Mouse (Mus musculus): ENCODE measurements around the gene Unc80. TPM values are rescaled to one million over a fixed set of nuclear protein-coding genes. Genes with fewer than 3 reads are reported as not detected.
A peak's percentile ranks its signal among the peaks of the same experiment; 100 is the strongest.

Unc80 gene
- polyA plus RNA-seq (2016; fragmentation: Nextera tagmentation; extraction: Ambion mirVana): 0.44 and 0.93 TPM in 2 replicates

DNA sequence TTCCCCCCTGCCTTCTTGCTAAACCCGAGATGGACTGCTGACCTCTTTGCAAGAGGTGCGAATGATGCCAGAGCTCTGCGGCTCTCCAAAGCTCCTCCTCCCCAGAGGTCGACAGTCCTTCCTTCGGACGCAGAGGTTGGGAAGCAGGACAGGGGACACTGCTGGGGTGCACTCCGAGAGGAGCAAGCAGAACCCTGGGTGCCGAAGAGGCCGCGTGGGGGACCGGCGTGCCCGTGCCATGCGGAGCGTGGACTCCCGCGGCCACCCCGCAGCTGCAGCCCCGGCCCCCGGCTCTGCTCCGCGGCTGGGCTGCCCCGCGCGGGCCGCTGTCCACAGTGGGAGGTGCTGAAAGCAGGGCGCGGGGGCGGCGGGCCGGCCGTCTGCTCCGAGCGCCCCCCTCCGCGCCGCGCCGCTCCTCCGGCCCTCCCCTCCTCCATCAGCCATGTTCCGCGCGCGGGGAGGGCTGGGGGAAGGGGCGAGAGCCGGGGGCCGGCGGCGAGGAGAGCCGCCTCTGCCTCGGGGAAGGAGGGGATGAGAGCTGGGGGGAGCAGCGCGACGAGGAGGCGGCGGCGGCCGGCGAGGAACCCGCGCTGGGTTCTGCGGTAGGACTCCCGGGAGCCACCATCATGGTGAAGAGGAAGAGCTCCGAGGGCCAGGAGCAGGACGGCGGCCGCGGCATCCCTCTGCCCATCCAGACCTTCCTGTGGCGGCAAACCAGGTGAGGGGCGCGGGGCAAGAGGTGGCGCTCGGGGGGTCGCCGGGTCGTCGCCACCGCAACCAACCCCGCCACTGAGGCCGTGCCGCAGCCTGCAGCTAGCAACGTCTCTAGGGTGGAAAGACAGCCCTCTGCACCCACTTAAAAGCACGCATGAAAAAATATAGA, at the start of gene Unc80:
TSS of gene Unc80 (plus strand) at position 547 of the 883 bp plus-strand sequence.
- WGBS: under 1% methylated on average over 80 of the region's 83 CpGs

DNA sequence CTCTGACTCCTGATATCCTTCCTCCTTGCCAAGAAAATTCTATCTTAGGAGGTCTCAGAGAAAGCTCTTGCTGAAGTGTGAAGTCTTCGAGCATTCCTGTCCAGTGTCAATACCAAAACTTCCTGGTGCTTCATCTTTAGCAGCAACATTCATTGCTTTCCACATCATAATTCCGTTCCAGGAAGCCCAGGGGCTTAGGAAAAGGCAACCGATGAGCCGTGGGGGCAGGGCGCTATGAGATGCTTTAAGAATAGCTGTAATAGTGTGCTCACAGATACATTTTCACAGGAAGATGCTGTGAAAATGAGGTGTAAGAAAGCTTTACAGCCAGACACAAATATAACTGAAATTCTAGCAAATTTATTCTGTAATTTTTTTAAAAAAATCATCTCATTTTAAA, 42.1 kb upstream of the Unc80 start:
- Histone ChIP-seq H3K27ac (no peak overlapping the region), H3K9me3 (no peaks in the 10 kb centered on the region), H3K4me1 (replicated peaks) (no peaks in the 10 kb centered on the region), H3K27me3 (ENCODE audit: insufficient read depth, poor library complexity, severe bottlenecking) (no peaks in the 10 kb centered on the region), H3K4me3 (no peak overlapping the region), H3K36me3 (peaks cover 69% of the 10 kb centered on the region)
- WGBS: 89% methylated on average over 5 of the region's 5 CpGs
- no peak for DNase-seq (ENCODE audit: low spot score)

More for the DNA sequence above, at the start of gene Unc80:
- H3K27ac ChIP-seq: peak within 1 kb of the TSS; percentile 86
- H3K4me1 ChIP-seq (replicated peaks): peaks cover 14% of the 10 kb centered on the region
- DNase-seq (ENCODE audit: low spot score): peak; percentile 67
- no peaks in the 10 kb centered on the region for H3K9me3 ChIP-seq
- H3K27me3 ChIP-seq (ENCODE audit: insufficient read depth, poor library complexity, severe bottlenecking): peaks cover 19% of the 10 kb centered on the region
- no peaks in the 10 kb centered on the region for H3K36me3 ChIP-seq
- peak within 1 kb of the TSS; percentile 75 for H3K4me3 ChIP-seq

DNA sequence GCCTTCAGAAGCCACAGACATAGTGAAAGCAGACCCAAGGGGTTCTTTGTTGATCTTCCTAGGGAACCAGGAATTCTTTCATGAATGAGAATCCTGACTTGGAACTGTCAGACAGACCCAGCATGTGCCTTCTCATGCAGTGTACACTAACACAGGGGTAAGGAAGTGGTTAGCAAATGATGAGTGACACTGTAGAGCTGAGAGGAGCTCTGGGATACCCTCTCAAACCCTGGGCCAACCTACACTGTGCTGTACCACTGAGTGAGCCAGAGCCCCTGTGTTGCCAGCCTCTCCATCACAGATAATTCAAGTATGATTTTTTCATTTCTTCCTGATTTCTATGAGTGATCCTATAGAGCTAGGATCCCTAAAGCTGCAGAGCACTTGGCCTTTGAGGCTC, 37.2 kb upstream of the Unc80 start:
- Histone ChIP-seq H3K4me1 (replicated peaks) (no peaks in the 10 kb centered on the region), H3K9me3 (no peaks in the 10 kb centered on the region), H3K27me3 (ENCODE audit: insufficient read depth, poor library complexity, severe bottlenecking) (no peaks in the 10 kb centered on the region), H3K4me3 (no peak overlapping the region), H3K27ac (no peak overlapping the region), H3K36me3 (peaks cover 49% of the 10 kb centered on the region)
- DNase-seq (ENCODE audit: low spot score): no peak

DNA sequence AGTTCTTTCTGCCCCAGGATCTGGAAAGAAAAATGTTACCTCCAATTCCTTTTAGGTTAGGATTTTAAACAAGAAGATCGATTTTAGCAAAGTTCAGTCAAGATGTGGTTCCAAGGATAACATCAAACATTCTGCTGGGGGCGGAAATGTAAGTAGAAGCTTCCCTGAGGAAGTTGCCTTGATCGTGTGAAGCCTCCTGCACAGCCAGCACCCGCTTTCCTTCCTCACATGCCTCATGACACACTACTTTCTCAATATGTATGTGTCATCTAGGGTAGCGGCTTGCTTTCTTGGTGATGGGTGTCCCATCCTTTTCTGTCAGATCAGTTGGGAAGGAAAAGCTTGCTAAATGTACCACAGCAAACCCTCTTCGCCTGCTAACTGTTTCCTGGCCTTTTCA, 36.7 kb upstream of the Unc80 start:
- H3K36me3 ChIP-seq: peaks cover 45% of the 10 kb centered on the region
- H3K4me1 ChIP-seq (replicated peaks): no peaks in the 10 kb centered on the region
- no peaks in the 10 kb centered on the region for H3K9me3 ChIP-seq
- H3K27me3 ChIP-seq (ENCODE audit: insufficient read depth, poor library complexity, severe bottlenecking): no peaks in the 10 kb centered on the region
- H3K27ac ChIP-seq: no peak overlapping the region
- 92% methylated on average over 6 of the region's 6 CpGs for WGBS
- H3K4me3 ChIP-seq: no peak overlapping the region
- DNase-seq (ENCODE audit: low spot score): no peak

DNA sequence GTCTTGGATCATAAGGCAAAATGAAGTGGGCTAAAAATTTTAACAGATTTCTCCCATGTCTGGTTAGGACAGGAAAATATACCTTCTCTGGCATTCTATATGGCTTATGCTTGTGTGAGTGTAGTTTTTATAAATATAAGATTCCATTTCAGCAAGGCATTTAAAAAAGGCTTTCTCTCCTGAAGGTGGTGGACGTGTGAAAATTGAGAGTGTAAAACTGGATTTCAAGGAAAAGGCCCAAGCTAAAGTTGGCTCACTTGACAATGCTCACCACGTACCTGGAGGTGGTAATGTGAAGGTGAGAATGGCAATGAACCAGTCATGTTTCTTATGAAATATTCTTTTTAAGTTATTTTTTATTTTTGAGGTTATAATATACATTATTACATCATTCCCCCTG, 30.1 kb upstream of the Unc80 start:
- peaks cover 38% of the 10 kb centered on the region for H3K36me3 ChIP-seq
- no peaks in the 10 kb centered on the region for H3K27me3 ChIP-seq (ENCODE audit: insufficient read depth, poor library complexity, severe bottlenecking)
- no peak for DNase-seq (ENCODE audit: low spot score)
- H3K27ac ChIP-seq: no peak overlapping the region
- WGBS: 85% methylated on average over 2 of the region's 2 CpGs
- no peaks in the 10 kb centered on the region for H3K9me3 ChIP-seq
- H3K4me1 ChIP-seq (replicated peaks): no peaks in the 10 kb centered on the region
- H3K4me3 ChIP-seq: no peak overlapping the region

DNA sequence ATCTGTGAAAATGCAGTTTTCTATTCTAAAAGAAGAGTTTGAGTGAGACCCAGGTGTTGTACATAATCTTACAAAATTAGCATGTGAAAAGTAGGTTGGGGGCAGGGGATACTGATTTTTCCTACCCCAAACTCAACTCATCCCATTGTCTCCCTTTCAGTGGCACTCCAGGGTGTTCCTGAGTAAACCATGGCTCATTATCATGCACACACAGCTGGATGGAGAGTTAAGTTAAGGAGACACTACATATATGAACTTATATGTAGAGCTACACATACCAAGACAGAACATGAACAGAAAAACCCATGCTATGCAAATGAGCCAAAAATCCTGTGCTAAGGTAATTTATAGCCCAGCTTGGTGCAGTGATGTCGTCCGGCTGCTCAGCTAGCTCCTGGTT, 25.2 kb upstream of the Unc80 start:
- Histone ChIP-seq H3K9me3 (no peaks in the 10 kb centered on the region), H3K27me3 (ENCODE audit: insufficient read depth, poor library complexity, severe bottlenecking) (no peaks in the 10 kb centered on the region), H3K36me3 (peaks cover 13% of the 10 kb centered on the region), H3K27ac (no peak overlapping the region), H3K4me1 (replicated peaks) (no peaks in the 10 kb centered on the region), H3K4me3 (no peak overlapping the region)
- no peak for DNase-seq (ENCODE audit: low spot score)
- 80% methylated on average over 2 of the region's 2 CpGs for WGBS

DNA sequence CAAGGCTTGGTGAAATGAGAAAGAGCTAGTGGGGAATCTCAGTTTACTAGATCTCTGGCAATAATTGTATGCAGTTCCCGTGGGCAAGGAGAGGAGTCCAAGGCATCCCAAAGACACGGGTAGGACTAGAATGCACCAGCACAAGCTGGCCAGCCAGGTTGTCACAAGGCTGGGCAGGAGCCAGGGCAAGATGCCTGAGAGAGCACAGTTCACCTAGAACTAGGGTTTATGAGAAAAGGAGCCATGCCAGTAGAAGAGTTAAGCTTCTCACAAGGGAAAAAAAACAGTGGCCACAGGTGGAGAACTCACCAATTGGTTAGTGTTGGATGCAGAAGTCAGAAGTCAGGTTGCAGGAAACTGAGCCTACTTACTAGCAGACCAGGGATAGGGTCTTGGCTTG, 18.7 kb upstream of the Unc80 start:
- no peaks in the 10 kb centered on the region for H3K4me1 ChIP-seq (replicated peaks)
- DNase-seq (ENCODE audit: low spot score): no peak
- 65% methylated on average over 2 of the region's 2 CpGs for WGBS
- no peak overlapping the region for H3K4me3 ChIP-seq
- H3K27me3 ChIP-seq (ENCODE audit: insufficient read depth, poor library complexity, severe bottlenecking): no peaks in the 10 kb centered on the region
- no peaks in the 10 kb centered on the region for H3K36me3 ChIP-seq
- H3K9me3 ChIP-seq: no peaks in the 10 kb centered on the region
- H3K27ac ChIP-seq: no peak overlapping the region

DNA sequence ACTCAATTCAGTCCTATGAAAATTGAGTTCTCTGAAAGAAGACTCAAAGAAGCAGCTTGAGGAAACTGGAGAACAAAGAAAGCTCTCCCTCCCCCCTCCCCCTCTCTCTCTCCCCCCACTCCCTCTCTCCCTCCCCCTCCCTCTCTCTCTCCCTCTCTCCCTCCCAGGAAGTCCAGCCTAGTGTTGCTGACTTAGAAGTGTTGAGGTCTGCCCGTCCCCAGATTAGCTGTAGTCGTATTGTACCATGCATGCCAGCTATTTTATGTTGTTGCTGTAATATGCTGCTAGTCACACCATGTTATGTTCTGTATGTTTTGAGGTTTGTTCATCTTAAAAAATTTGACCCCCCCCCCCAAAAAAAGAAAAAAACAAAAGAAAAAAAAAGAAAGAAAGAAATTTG, 11.6 kb upstream of the Unc80 start:
- 14% methylated on average over 2 of the region's 2 CpGs for WGBS
- H3K4me1 ChIP-seq (replicated peaks): peaks cover 3% of the 10 kb centered on the region; the same call in 1 of the 2 replicates
- no peak overlapping the region for H3K27ac ChIP-seq
- no peaks in the 10 kb centered on the region for H3K9me3 ChIP-seq
- H3K27me3 ChIP-seq (ENCODE audit: insufficient read depth, poor library complexity, severe bottlenecking): no peaks in the 10 kb centered on the region
- no peak overlapping the region for H3K4me3 ChIP-seq
- no peaks in the 10 kb centered on the region for H3K36me3 ChIP-seq
- DNase-seq (ENCODE audit: low spot score): no peak

DNA sequence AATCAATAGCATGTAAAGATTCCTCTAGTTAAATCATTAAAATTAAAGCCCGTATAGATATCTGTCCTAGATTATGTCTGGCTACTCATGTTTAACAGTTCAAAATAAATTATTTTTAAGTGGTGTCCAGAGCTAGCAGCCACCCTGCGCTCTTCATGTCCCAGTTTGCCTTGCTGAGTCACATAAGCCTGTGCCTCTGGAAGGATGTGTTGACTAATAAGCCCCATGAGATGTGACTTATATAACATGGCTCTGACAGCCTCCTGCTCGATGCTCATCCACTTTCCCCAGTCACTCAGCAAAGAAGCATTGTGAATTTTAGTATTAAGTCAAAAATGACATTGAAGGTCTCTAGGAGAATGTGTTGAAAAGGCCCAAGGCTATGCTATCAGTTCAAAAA, 10.4 kb upstream of the Unc80 start:
- 76% methylated on average over 3 of the region's 3 CpGs for WGBS
- Histone ChIP-seq H3K9me3 (no peaks in the 10 kb centered on the region), H3K27me3 (ENCODE audit: insufficient read depth, poor library complexity, severe bottlenecking) (no peaks in the 10 kb centered on the region)

DNA sequence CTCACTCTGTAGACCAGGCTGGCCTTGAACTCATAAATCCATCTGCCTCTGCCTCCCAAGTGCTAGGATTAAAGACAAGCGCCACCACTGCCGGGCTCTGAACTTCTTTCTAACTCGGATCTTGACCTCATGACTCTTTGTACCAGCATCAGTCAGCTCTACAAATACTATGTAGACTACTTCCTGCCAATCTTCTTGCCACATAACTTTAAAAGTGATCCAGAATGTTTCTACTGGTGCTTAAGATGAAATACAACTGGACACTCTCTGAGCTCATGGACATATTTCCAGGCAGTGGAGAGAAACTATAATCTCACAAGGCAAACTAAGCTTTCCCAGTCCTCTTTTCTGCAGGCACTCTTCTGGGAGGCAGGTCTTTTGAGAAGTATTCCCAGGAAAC, 8.8 kb upstream of the Unc80 start:
- Histone ChIP-seq H3K4me1 (replicated peaks) (peaks cover 3% of the 10 kb centered on the region; the same call in 1 of the 2 replicates), H3K27ac (no peak overlapping the region), H3K27me3 (ENCODE audit: insufficient read depth, poor library complexity, severe bottlenecking) (no peaks in the 10 kb centered on the region), H3K9me3 (no peaks in the 10 kb centered on the region), H3K36me3 (no peaks in the 10 kb centered on the region), H3K4me3 (no peak overlapping the region)
- no peak for DNase-seq (ENCODE audit: low spot score)
- WGBS: 82% methylated on average over 3 of the region's 3 CpGs

More for the DNA sequence above, 10.4 kb upstream of the Unc80 start:
- Histone ChIP-seq H3K36me3 (no peaks in the 10 kb centered on the region), H3K4me1 (replicated peaks) (peaks cover 3% of the 10 kb centered on the region; the same call in 1 of the 2 replicates), H3K4me3 (no peak overlapping the region), H3K27ac (no peak overlapping the region)
- DNase-seq (ENCODE audit: low spot score): no peak

DNA sequence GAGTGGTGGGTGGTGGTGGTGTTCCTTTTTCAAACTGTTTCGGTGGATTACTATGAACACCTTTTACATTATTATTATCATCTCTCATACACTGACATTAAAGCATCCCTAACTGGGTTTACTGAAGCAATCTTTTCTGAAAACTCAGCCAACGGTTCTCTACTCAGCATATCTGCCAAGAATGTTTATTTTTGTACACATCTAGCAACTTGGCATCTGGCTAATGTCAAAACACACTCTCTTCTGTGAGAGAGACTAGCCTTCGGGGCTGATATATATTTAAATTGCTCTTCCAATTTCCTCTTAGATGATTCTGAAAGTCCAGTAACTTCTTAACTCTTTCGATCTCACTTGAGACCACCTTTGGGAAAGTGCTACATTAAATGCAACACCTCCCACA, 7.3 kb upstream of the Unc80 start:
- Histone ChIP-seq H3K36me3 (no peaks in the 10 kb centered on the region), H3K27ac (no peak overlapping the region), H3K4me3 (no peak overlapping the region), H3K4me1 (replicated peaks) (peaks cover 3% of the 10 kb centered on the region; the same call in 1 of the 2 replicates), H3K27me3 (ENCODE audit: insufficient read depth, poor library complexity, severe bottlenecking) (no peaks in the 10 kb centered on the region), H3K9me3 (no peaks in the 10 kb centered on the region)
- no peak for DNase-seq (ENCODE audit: low spot score)
- 89% methylated on average over 4 of the region's 4 CpGs for WGBS

DNA sequence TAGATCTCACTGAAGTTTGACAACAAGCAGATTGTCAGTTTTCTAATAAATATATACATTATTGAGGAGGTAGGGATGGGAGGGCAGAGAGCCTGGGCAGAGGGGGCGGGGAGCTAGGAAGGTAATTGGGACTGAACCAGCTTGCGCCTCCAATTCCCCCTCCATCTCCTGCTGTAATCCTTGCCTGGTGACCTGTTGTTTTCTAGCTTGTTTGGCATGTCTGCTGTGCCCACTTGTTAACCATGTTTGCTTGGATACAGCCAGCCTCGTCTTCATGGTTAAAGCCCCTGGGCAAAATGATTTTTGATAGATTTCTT, 495 bp downstream of the Unc80 start:
- H3K27ac ChIP-seq: peak overlapping the region; percentile 86; the same call in 1 of the 2 replicates
- peaks cover 14% of the 10 kb centered on the region for H3K4me1 ChIP-seq (replicated peaks)
- H3K9me3 ChIP-seq: no peaks in the 10 kb centered on the region
- no peak for DNase-seq (ENCODE audit: low spot score)
- H3K36me3 ChIP-seq: no peaks in the 10 kb centered on the region
- H3K27me3 ChIP-seq (ENCODE audit: insufficient read depth, poor library complexity, severe bottlenecking): peaks cover 19% of the 10 kb centered on the region
- H3K4me3 ChIP-seq: peak overlapping the region; percentile 75
- WGBS: 20% methylated on average over 3 of the region's 3 CpGs

DNA sequence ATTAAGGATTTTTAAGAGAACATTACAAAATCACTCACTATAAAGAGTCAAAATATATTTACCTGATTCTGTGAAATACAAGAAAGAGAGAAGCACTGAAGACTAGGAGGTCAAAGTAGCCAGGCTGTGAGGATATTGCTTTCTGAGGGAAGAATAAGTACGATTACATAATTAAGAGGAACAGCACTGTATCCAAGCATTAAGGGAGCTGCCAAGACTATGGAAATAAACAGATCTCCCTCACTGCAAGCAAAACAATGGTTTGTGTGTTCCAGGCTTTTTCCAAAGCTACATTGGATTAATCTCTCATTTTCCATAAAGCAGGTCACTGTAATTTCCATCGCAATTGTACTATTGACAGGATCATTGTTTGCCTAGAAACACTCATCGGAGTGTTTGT, 14.6 kb downstream of the Unc80 start:
- Histone ChIP-seq H3K27ac (no peak overlapping the region), H3K4me1 (replicated peaks) (no peaks in the 10 kb centered on the region), H3K4me3 (no peak overlapping the region), H3K9me3 (no peaks in the 10 kb centered on the region), H3K36me3 (no peaks in the 10 kb centered on the region), H3K27me3 (ENCODE audit: insufficient read depth, poor library complexity, severe bottlenecking) (no peaks in the 10 kb centered on the region)
- WGBS: 93% methylated on average over 3 of the region's 3 CpGs
- no peak for DNase-seq (ENCODE audit: low spot score)
